Mouse (Mus musculus) olfactory bulb, adult 2 months (tissue): ENCODE results near the gene Plppr3. TPM values are rescaled to one million over a fixed set of nuclear protein-coding genes. Genes with fewer than 3 reads are reported as not detected.
A peak's percentile ranks its signal among the peaks of the same experiment; 100 is the strongest.

Experiments used
- H3K27ac ChIP-seq: fragments of 200-500 bp; 2 replicates; pipeline ENCODE4 v1.5.1; 2012; ENCODE audit warnings: low read depth, low read length; ENCODE audit not compliant: insufficient read depth
- H3K4me1 ChIP-seq: fragments of 200-500 bp; 2 replicates; pipeline ENCODE4 v1.6.1; 2012; ENCODE audit warnings: low read length; ENCODE audit not compliant: control insufficient read depth, insufficient read depth
- H3K4me3 ChIP-seq: fragments of 200-500 bp; 2 replicates; pipeline ENCODE4 v1.5.1; 2012; ENCODE audit warnings: mild to moderate bottlenecking, low read depth, low read length, moderate library complexity; ENCODE audit not compliant: insufficient read depth
- CTCF ChIP-seq: fragments of 200-500 bp; IDR thresholded peaks from 2 replicates; pipeline ENCODE4 v1.5.1; 2012; ENCODE audit warnings: low read depth, mild to moderate bottlenecking, low read length, moderate library complexity; ENCODE audit not compliant: insufficient read depth
- POLR2A ChIP-seq: fragments of 200-500 bp; IDR thresholded peaks from 2 replicates; pipeline ENCODE4 v1.6.1; 2012; ENCODE audit warnings: mild to moderate bottlenecking, low read depth, low read length, moderate library complexity; ENCODE audit not compliant: insufficient read depth
- WGBS: fragments of 180-500 bp; shearing (Covaris S2); methylation state at CpG from one replicate; pipeline ENCODE4 v1.1.7; 2018; 5-methylcytosine and 5-hydroxymethylcytosine counted together
- polyA plus RNA-seq: library from polyadenylated mRNA; stranded (reverse); fragments of >200 nt; gene quantifications from 2 replicates; pipeline ENCODE4 v1.2.4, GENCODE M21; 2012; ENCODE audit warnings: low replicate concordance; ENCODE audit not compliant: missing spikeins, insufficient read depth, insufficient read length

The Plppr3 gene
- polyA plus RNA-seq, 1 experiment, result not detected

GRCm38 (mm10) chr10:79820277-79820676, 54.2 kb downstream of the Plppr3 start:
- 0 out of 2 replicates have a peak, but pooled peaks cover 4% of the 10 kb centered on the region for H3K4me1 ChIP-seq
- TF ChIP-seq CTCF (no peak), POLR2A (no peak)
- no peak overlapping the region for H3K27ac ChIP-seq
- 84% methylated on average over 8 of the region's 8 CpGs for WGBS
- no peak overlapping the region for H3K4me3 ChIP-seq

- TF ChIP-seq CTCF (no peak), POLR2A (no peak)
- WGBS, result 92% methylated on average over 17 of the region's 17 CpGs
Measured at GRCm38 (mm10) chr10:79819606-79820005, 54.8 kb downstream of the Plppr3 start.

GRCm38 (mm10) chr10:79818225-79818624, 56.2 kb downstream of the Plppr3 start:
- TF ChIP-seq POLR2A (no peak), CTCF (no peak)
- Histone ChIP-seq H3K4me1 (0 out of 2 replicates have a peak, but pooled peaks cover 4% of the 10 kb centered on the region), H3K27ac (no peak overlapping the region), H3K4me3 (no peak overlapping the region)
- WGBS, result 78% methylated on average over 4 of the region's 4 CpGs

More at GRCm38 (mm10) chr10:79819606-79820005, 54.8 kb downstream of the Plppr3 start:
- Histone ChIP-seq H3K4me1 (0 out of 2 replicates have a peak, but pooled peaks cover 4% of the 10 kb centered on the region), H3K27ac (no peak overlapping the region), H3K4me3 (no peak overlapping the region)

GRCm38 (mm10) chr10:79817111-79817510, 57.3 kb downstream of the Plppr3 start:
- Histone ChIP-seq H3K4me1 (peaks cover 4% of the 10 kb centered on the region; the same call in 1 of the 2 replicates), H3K4me3 (no peak overlapping the region), H3K27ac (no peak overlapping the region)
- WGBS, result 75% methylated on average over 2 of the region's 2 CpGs
- TF ChIP-seq CTCF (no peak), POLR2A (no peak)

- Histone ChIP-seq H3K4me3 (no peak overlapping the region), H3K4me1 (peaks cover 7% of the 10 kb centered on the region; the same call in 1 of the 2 replicates), H3K27ac (no peak overlapping the region)
- 81% methylated on average over 12 of the region's 12 CpGs for WGBS
- TF ChIP-seq CTCF (no peak), POLR2A (no peak)
Measured at GRCm38 (mm10) chr10:79815671-79816494, 58.6 kb downstream of the Plppr3 start.

- no peak overlapping the region for H3K4me3 ChIP-seq
- H3K4me1 ChIP-seq, result peaks cover 7% of the 10 kb centered on the region; the same call in 1 of the 2 replicates
- no peak for TF ChIP-seq POLR2A
- TF ChIP-seq CTCF, result no peak
- H3K27ac ChIP-seq, result no peak overlapping the region
- 92% methylated on average over 5 of the region's 5 CpGs for whole genome bisulfite sequencing
Measured at GRCm38 (mm10) chr10:79814271-79814842, 60.1 kb downstream of the Plppr3 start.

GRCm38 (mm10) chr10:79811736-79812637, 62.4 kb downstream of the Plppr3 start:
- Histone ChIP-seq H3K4me3 (no peak overlapping the region), H3K27ac (no peak overlapping the region), H3K4me1 (peaks cover 21% of the 10 kb centered on the region)
- TF ChIP-seq CTCF (peak; percentile 92), POLR2A (no peak)
- 26% methylated on average over 15 of the region's 15 CpGs for WGBS

Other genes with a start within 250 kb of the Plppr3 start
- gene Shc2, start 236.7 kb downstream of the Plppr3 start, polyA plus RNA-seq, result not detected in 2 replicates
- not detected in 2 replicates for gene Odf3l2, start 228.9 kb downstream of the Plppr3 start, polyA plus RNA-seq
- gene Madcam1, start 210.1 kb downstream of the Plppr3 start, polyA plus RNA-seq, result not detected in 2 replicates
- gene Tpgs1, start 205.3 kb downstream of the Plppr3 start, polyA plus RNA-seq, result not detected in 2 replicates
- gene Cdc34, start 192.4 kb downstream of the Plppr3 start, polyA plus RNA-seq, result not detected in 2 replicates
- not detected in 2 replicates for gene Gzmm, start 185.6 kb downstream of the Plppr3 start, polyA plus RNA-seq
- gene Bsg, start 170.1 kb downstream of the Plppr3 start, polyA plus RNA-seq, result not detected in 2 replicates
- not detected in 2 replicates for gene Hcn2, start 158.0 kb downstream of the Plppr3 start, polyA plus RNA-seq
- gene Polrmt, start 128.1 kb downstream of the Plppr3 start, polyA plus RNA-seq, result not detected in 2 replicates
- not detected in 2 replicates for gene Fgf22, start 119.6 kb downstream of the Plppr3 start, polyA plus RNA-seq
- not detected in 2 replicates for gene Rnf126, start 107.7 kb downstream of the Plppr3 start, polyA plus RNA-seq
- not detected in 2 replicates for gene Fstl3, start 97.4 kb downstream of the Plppr3 start, polyA plus RNA-seq
- gene Prss57, start 83.7 kb downstream of the Plppr3 start, polyA plus RNA-seq, result not detected in 2 replicates
- not detected in 2 replicates for gene Palm, start 81.1 kb downstream of the Plppr3 start, polyA plus RNA-seq
- not detected in 2 replicates for gene Misp, start 53.6 kb downstream of the Plppr3 start, polyA plus RNA-seq
- 555 TPM in 1 of 2 replicates, not detected in the other for gene Ptbp1, start 20.2 kb downstream of the Plppr3 start, polyA plus RNA-seq
- gene Prtn3, start 158 bp downstream of the Plppr3 start, polyA plus RNA-seq, result not detected in 2 replicates
- gene Elane, start 11.6 kb upstream of the Plppr3 start, polyA plus RNA-seq, result not detected in 2 replicates
- not detected in 2 replicates for gene Cfd, start 16.2 kb upstream of the Plppr3 start, polyA plus RNA-seq
- gene Med16, start 34.3 kb upstream of the Plppr3 start, polyA plus RNA-seq, result not detected in 2 replicates
- not detected in 2 replicates for gene Gm26602, start 36.2 kb upstream of the Plppr3 start, polyA plus RNA-seq
- gene Kiss1r, start 42.3 kb upstream of the Plppr3 start, polyA plus RNA-seq, result not detected in 2 replicates
- not detected in 2 replicates for gene R3hdm4, start 46.6 kb upstream of the Plppr3 start, polyA plus RNA-seq
- not detected in 2 replicates for gene Arid3a, start 52.4 kb upstream of the Plppr3 start, polyA plus RNA-seq
- gene Wdr18, start 85.5 kb upstream of the Plppr3 start, polyA plus RNA-seq, result not detected in 2 replicates
- not detected in 2 replicates for gene Grin3b, start 96.1 kb upstream of the Plppr3 start, polyA plus RNA-seq
- gene Tmem259, start 109.7 kb upstream of the Plppr3 start, polyA plus RNA-seq, result not detected in 2 replicates
- 124 and 250 TPM in 2 replicates for gene Cnn2, start 114.0 kb upstream of the Plppr3 start, polyA plus RNA-seq
- not detected in 2 replicates for gene Abca7, start 121.9 kb upstream of the Plppr3 start, polyA plus RNA-seq
- 193 and 203 TPM in 2 replicates for gene Arhgap45, start 142.0 kb upstream of the Plppr3 start, polyA plus RNA-seq
- gene Polr2e, start 165.2 kb upstream of the Plppr3 start, polyA plus RNA-seq, result not detected in 2 replicates
- gene Gpx4, start 172.5 kb upstream of the Plppr3 start, polyA plus RNA-seq, result not detected in 2 replicates
- gene Sbno2, start 230.9 kb upstream of the Plppr3 start, polyA plus RNA-seq, result not detected in 2 replicates
- gene Stk11, start 241.2 kb upstream of the Plppr3 start, polyA plus RNA-seq, result not detected in 2 replicates